Mouse (Mus musculus) heart, adult 2 months (tissue): ENCODE measurements around the gene Ctsa.

ENCODE experiments used
- CTCF ChIP-seq: fragments of 200-600 bp; IDR thresholded peaks from 2 replicates; pipeline ENCODE4 v1.8.1; 2022; ENCODE audit warnings: antibody characterized with exemption, mild to moderate bottlenecking, moderate library complexity
- POLR2A ChIP-seq: fragments of 200-500 bp; IDR thresholded peaks from 2 replicates; pipeline ENCODE4 v1.6.1; 2011; ENCODE audit warnings: mild to moderate bottlenecking, low read depth, low read length, control low read depth; ENCODE audit not compliant: insufficient read depth

DNA sequence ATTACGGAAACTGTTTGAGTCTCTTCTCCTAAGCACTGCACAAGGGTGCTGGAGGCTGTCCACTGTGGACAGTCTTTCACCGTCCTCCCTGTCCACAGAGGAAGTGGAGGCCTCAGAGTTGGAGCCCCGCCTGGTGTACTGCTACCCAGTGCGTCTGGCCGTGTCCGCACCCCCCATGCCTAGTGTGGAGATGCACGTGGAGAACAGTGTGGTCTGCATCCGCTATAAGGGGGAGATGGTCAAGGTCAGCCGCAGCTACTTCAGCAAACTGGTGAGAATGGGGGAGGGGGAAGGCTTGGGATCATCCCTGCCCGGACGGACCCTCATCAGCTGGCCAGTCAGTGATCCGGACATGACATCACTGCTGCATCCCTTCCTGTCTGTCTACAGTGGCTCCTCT lies 56.3 kb downstream of the Ctsa start:
- TF ChIP-seq POLR2A (no peak), CTCF (no peak)
